Mouse (Mus musculus) kidney, embryonic 15.5 days (tissue): ENCODE measurements at regions not wholly inside any gene's neighbourhood (a gene's known extent, or its start where the extent isn't known, plus 50 kb on each side); places are given as distances from the start of the nearest gene placed in this dataset.

ENCODE experiments used
- ATAC-seq: fragments of 200-750 bp; cut with Nextera tagmentation; replicated peaks from 2 replicates; pipeline ENCODE4 v1.8.0; 2017; ENCODE audit warnings: moderate TSS enrichment; ENCODE audit not compliant: low FRiP score
- H3K27ac ChIP-seq: fragments of 300-500 bp; sonication (generic); 2 replicates; pipeline ENCODE4 v1.5.1; 2015; ENCODE audit warnings: mild to moderate bottlenecking, inconsistent platforms
- H3K27me3 ChIP-seq: fragments of 300-500 bp; sonication (generic); 2 replicates; pipeline ENCODE4 v1.6.1; 2015; ENCODE audit warnings: inconsistent platforms
- H3K36me3 ChIP-seq: fragments of 300-500 bp; sonication (generic); 2 replicates; pipeline ENCODE4 v1.6.1; 2015; ENCODE audit warnings: inconsistent platforms
- H3K4me1 ChIP-seq: fragments of 300-500 bp; sonication (generic); 2 replicates; pipeline ENCODE4 v1.6.1; 2015; ENCODE audit warnings: inconsistent platforms
- H3K4me2 ChIP-seq: fragments of 300-500 bp; sonication (generic); 2 replicates; pipeline ENCODE4 v1.6.1; 2015; ENCODE audit warnings: moderate library complexity, mild to moderate bottlenecking, inconsistent platforms
- H3K4me3 ChIP-seq: fragments of 300-500 bp; sonication (generic); replicated peaks from 2 replicates; pipeline ENCODE4 v1.5.1; 2015; ENCODE audit warnings: mild to moderate bottlenecking, inconsistent platforms
- H3K9ac ChIP-seq: fragments of 300-500 bp; sonication (generic); 2 replicates; pipeline ENCODE4 v1.6.1; 2015; ENCODE audit warnings: mild to moderate bottlenecking, inconsistent platforms
- H3K9me3 ChIP-seq: fragments of 300-500 bp; sonication (generic); replicated peaks from 2 replicates; pipeline ENCODE4 v1.6.1; 2016; ENCODE audit warnings: inconsistent platforms
- WGBS: fragments of 180-500 bp; shearing (Covaris S2); methylation state at CpG from one replicate; pipeline ENCODE4 v1.1.7; 2015; ENCODE audit warnings: mixed read lengths; 5-methylcytosine and 5-hydroxymethylcytosine counted together

DNA sequence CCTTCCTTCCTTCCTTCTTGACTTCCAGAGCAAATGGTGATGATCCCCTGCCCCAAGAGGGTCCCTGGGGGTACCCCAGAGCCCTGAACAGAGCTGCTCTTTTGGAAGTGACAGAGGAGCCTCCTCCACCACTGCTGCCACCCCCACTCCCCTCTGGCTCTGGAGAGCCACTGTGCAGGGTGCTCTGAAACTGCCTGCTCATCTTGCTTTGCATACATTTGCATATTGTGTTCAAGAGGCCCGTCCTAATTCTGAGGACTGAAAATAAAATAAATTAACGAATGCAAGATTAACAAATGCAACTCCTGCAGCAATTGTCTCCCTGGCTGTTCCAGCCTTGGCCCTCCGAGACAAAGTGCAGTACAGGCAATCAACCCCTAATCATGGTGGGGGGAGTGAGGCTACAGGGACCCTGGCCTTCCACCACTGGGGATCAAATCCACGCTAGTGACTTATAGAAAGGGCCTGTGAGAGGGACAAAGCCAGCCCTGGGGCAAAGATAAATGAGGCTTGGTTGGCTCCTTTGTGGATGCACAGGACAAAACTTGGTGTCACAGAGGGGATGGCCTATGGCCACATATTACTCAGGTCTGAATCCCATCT is 134.6 kb downstream of the Tmem132e start:
- 43% methylated on average over 4 of the region's 4 CpGs for WGBS
- peaks cover 13% of the 10 kb centered on the region; the same call in 1 of the 2 replicates for H3K27me3 ChIP-seq
- H3K9me3 ChIP-seq, result no peaks in the 10 kb centered on the region
- no peak overlapping the region for H3K27ac ChIP-seq
- no peak for ATAC-seq
- 0 out of 2 replicates have a peak, but pooled peaks cover 3% of the 10 kb centered on the region for H3K4me1 ChIP-seq
- no peak overlapping the region for H3K4me2 ChIP-seq
- H3K9ac ChIP-seq, result no peak overlapping the region
- no peaks in the 10 kb centered on the region for H3K36me3 ChIP-seq
- no peak overlapping the region for H3K4me3 ChIP-seq

DNA sequence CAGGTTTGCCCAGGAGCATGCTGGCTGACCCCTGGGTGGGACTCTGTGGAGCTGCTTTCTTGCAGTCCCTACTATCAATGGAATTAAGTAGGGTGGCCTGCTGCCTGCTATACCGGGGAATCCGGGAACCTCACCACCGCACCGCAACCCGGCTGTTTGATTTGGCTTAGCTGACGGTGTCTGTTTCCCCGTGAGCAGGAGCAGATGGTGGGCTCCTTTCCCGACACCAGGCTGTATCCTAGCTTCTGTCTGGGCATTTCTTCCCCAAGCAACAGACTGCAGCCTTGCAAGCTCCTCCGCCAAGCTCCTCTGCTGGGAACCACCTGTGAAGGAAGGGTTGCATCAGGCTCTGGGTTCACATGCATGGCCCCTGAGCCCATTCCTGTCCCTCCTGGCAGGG is 132.7 kb downstream of the Tmem132e start:
- H3K27ac ChIP-seq, result no peak overlapping the region
- WGBS, result 50% methylated on average over 9 of the region's 9 CpGs
- 0 out of 2 replicates have a peak, but pooled peaks cover 3% of the 10 kb centered on the region for H3K4me1 ChIP-seq
- no peak overlapping the region for H3K4me3 ChIP-seq
- H3K9ac ChIP-seq, result no peak overlapping the region
- ATAC-seq, result no peak
- no peaks in the 10 kb centered on the region for H3K9me3 ChIP-seq
- no peaks in the 10 kb centered on the region for H3K36me3 ChIP-seq
- H3K27me3 ChIP-seq, result peaks cover 13% of the 10 kb centered on the region; the same call in 1 of the 2 replicates
- H3K4me2 ChIP-seq, result no peak overlapping the region

DNA sequence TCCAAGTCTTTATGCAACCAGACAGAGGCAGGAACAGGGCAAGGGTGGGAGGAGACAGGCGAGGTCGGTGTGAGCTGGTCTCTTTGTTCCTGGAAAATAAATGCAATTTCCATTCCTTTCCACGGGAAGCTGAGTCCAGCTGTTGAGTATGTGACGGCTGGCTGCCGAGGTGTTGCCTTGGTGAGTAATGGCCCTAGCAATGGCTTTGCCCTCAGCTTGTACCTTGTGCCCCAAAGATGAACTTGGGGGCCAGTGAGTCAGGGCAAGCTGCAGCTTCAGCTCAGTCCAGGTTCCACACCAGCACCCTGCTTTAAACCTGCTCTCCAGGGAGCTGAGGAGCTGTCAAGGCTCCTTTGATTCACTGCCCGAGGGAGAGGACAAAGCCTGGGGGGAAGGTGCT is 130.0 kb downstream of the Tmem132e start:
- no peak overlapping the region for H3K27ac ChIP-seq
- H3K9ac ChIP-seq, result no peak overlapping the region
- no peak for ATAC-seq
- peaks cover 13% of the 10 kb centered on the region; the same call in 1 of the 2 replicates for H3K27me3 ChIP-seq
- WGBS, result 5% methylated on average over 6 of the region's 6 CpGs
- H3K9me3 ChIP-seq, result no peaks in the 10 kb centered on the region
- H3K4me2 ChIP-seq, result no peak overlapping the region
- H3K4me3 ChIP-seq, result no peak overlapping the region
- 0 out of 2 replicates have a peak, but pooled peaks cover 3% of the 10 kb centered on the region for H3K4me1 ChIP-seq
- H3K36me3 ChIP-seq, result no peaks in the 10 kb centered on the region

GRCm38 (mm10) chr11:82514526-82515144 is 125.9 kb downstream of the Tmem132e start:
- no peak for ATAC-seq
- Histone ChIP-seq H3K4me2 (no peak overlapping the region), H3K4me3 (no peak overlapping the region), H3K27ac (no peak overlapping the region), H3K9me3 (no peaks in the 10 kb centered on the region), H3K4me1 (0 out of 2 replicates have a peak, but pooled peaks cover 3% of the 10 kb centered on the region), H3K36me3 (no peaks in the 10 kb centered on the region), H3K27me3 (0 out of 2 replicates have a peak, but pooled peaks cover 5% of the 10 kb centered on the region), H3K9ac (no peak overlapping the region)
- 84% methylated on average over 4 of the region's 4 CpGs for WGBS

DNA sequence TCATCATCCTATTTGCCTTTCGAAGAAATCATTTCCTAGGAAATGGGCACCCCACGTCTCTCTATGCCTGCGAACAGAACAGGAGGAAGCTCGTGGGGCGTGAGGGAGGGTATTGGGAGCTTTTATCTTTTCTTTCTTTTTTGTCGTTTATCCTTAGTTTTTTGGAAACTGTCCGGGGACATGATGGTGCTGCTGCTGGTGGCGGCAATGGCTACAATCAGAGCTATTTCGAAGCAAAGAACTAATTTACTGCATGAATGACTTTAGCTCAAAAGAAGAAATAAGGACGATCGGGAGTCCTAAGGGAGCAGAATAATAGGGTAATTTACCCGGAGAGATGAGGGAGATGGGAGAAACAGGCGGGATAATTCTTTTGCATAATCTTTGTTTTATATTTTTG is 119.9 kb downstream of the Tmem132e start:
- Histone ChIP-seq H3K4me1 (no peaks in the 10 kb centered on the region), H3K36me3 (no peaks in the 10 kb centered on the region), H3K27ac (no peak overlapping the region), H3K9ac (no peak overlapping the region), H3K4me2 (no peak overlapping the region), H3K9me3 (no peaks in the 10 kb centered on the region), H3K27me3 (peaks cover 17% of the 10 kb centered on the region; the same call in 1 of the 2 replicates), H3K4me3 (no peak overlapping the region)
- ATAC-seq, result no peak
- WGBS, result 53% methylated on average over 13 of the region's 13 CpGs
